Mouse (Mus musculus) lung, embryonic 15.5 days (tissue): ENCODE results near the gene Trap1. TPM values are rescaled to one million over a fixed set of nuclear protein-coding genes. Genes with fewer than 3 reads are reported as not detected.
A peak's percentile ranks its signal among the peaks of the same experiment; 100 is the strongest.
"Not testable (repeated sequence)": the region's sequence is repeated elsewhere in the genome, so short reads cannot be mapped to it uniquely, and the experiment has no call there.

Experiments used
- ATAC-seq: fragments of 200-750 bp; cut with Nextera tagmentation; 2 replicates; pipeline ENCODE4 v1.8.0; 2017; ENCODE audit warnings: moderate number of reproducible peaks, borderline replicate concordance; ENCODE audit not compliant: low FRiP score, low TSS enrichment; ENCODE audit errors: extremely low read depth
- H3K27ac ChIP-seq: fragments of 300-500 bp; sonication (generic); 2 replicates; pipeline ENCODE4 v1.5.1; 2015; ENCODE audit warnings: moderate library complexity, mild to moderate bottlenecking, inconsistent platforms
- H3K27me3 ChIP-seq: fragments of 300-500 bp; sonication (generic); 2 replicates; pipeline ENCODE4 v1.6.1; 2015; ENCODE audit warnings: inconsistent platforms
- H3K36me3 ChIP-seq: fragments of 300-500 bp; sonication (generic); 2 replicates; pipeline ENCODE4 v1.6.1; 2015; ENCODE audit warnings: inconsistent platforms
- H3K4me1 ChIP-seq: fragments of 300-500 bp; sonication (generic); 2 replicates; pipeline ENCODE4 v1.6.1; 2015; ENCODE audit warnings: inconsistent platforms
- H3K4me2 ChIP-seq: fragments of 300-500 bp; sonication (generic); 2 replicates; pipeline ENCODE4 v1.6.1; 2015; ENCODE audit warnings: inconsistent platforms, mild to moderate bottlenecking, moderate library complexity
- H3K4me3 ChIP-seq: fragments of 300-500 bp; sonication (generic); 2 replicates; pipeline ENCODE4 v1.5.1; 2015; ENCODE audit warnings: mild to moderate bottlenecking, inconsistent platforms
- H3K9ac ChIP-seq: fragments of 300-500 bp; sonication (generic); 2 replicates; pipeline ENCODE4 v1.6.1; 2015; ENCODE audit warnings: inconsistent platforms
- H3K9me3 ChIP-seq: fragments of 300-500 bp; sonication (generic); 2 replicates; pipeline ENCODE4 v1.6.1; 2016; ENCODE audit warnings: inconsistent platforms
- WGBS: fragments of 180-500 bp; shearing (Covaris S2); methylation state at CpG from one replicate; pipeline ENCODE4 v1.1.7; 2015; 5-methylcytosine and 5-hydroxymethylcytosine counted together
- polyA plus RNA-seq: library from polyadenylated mRNA; unstranded; fragments of >200 nt; fragmentation: Nextera tagmentation; extraction: Ambion mirVana; gene quantifications from 2 replicates; pipeline ENCODE4 v1.2.1, GENCODE M21; 2015

Trap1 gene
- 86.6 and 87.1 TPM in 2 replicates for polyA plus RNA-seq

- peak within 1 kb of the TSS; percentile 63 for H3K4me2 ChIP-seq
Measured at GRCm38 (mm10) chr16:4077384-4078061, at the start of gene Trap1. TSS of gene Trap1 (minus strand) at chr16:4077827.

GRCm38 (mm10) chr16:4117072-4117471 lies 39.4 kb upstream of the Trap1 start:
- WGBS = 78% methylated on average over 4 of the region's 4 CpGs
- H3K27ac ChIP-seq = no peak overlapping the region

More at GRCm38 (mm10) chr16:4077384-4078061, at the start of gene Trap1:
- Histone ChIP-seq H3K36me3 (0 out of 2 replicates have a peak, but pooled peaks cover 3% of the 10 kb centered on the region), H3K27me3 (no peaks in the 10 kb centered on the region), H3K9ac (peak within 1 kb of the TSS; percentile 89), H3K4me1 (peaks cover 18% of the 10 kb centered on the region), H3K9me3 (no peaks in the 10 kb centered on the region), H3K27ac (peak within 1 kb of the TSS; percentile 80), H3K4me3 (peak within 1 kb of the TSS; percentile 86)
- peak; percentile 95 for ATAC-seq
- WGBS = under 1% methylated on average over 58 of the region's 58 CpGs

DNA sequence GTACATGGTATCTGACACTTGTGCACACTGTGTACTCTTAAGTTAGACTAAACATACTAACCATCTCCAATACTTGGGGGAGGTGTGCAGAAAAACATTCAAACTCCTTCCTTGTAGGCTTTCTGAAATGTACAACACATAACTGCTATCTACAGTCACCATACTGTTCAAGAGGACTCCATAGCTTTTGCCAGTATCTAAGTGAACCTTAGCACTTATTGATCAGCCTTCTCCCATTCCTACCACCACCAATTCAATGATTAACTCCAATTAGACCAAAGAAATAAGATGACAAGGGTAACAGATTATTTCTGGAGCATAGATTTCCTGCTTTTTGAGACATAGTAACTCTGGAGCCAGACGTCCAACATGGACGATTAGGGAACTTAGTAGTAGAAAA lies 22.7 kb upstream of the Trap1 start:
- Histone ChIP-seq H3K9me3 (no peaks in the 10 kb centered on the region), H3K36me3 (peaks cover 59% of the 10 kb centered on the region), H3K9ac (no peak overlapping the region), H3K4me2 (no peak overlapping the region), H3K27me3 (no peaks in the 10 kb centered on the region), H3K4me3 (no peak overlapping the region), H3K4me1 (no peaks in the 10 kb centered on the region), H3K27ac (no peak overlapping the region)
- ATAC-seq = no peak
- WGBS = 85% methylated on average over 2 of the region's 2 CpGs

More at GRCm38 (mm10) chr16:4117072-4117471, 39.4 kb upstream of the Trap1 start:
- Histone ChIP-seq H3K27me3 (no peaks in the 10 kb centered on the region), H3K4me3 (no peak overlapping the region), H3K4me1 (no peaks in the 10 kb centered on the region), H3K4me2 (no peak overlapping the region), H3K9ac (no peak overlapping the region), H3K36me3 (peaks cover 80% of the 10 kb centered on the region), H3K9me3 (no peaks in the 10 kb centered on the region)
- ATAC-seq = no peak

DNA sequence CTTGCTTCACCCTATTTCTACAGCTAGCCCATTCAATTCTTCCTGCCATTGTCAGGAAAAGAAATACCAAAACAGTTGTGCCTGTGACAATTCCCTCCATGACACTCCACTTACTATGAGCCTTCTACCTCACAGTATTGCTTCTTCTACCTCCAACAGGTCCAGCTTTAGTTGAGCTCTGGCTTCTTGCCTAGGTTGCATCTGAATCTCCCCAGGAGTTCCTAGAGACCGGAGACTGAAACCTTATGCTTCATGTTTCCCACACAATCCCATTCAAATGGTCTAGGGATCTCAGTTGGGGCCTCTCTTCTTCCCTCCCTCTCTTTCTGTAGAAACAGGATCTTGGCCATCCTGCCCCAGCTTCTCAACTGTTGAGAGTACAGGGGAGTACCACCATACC lies 19.9 kb upstream of the Trap1 start:
- 100% methylated on average over 1 of the region's 1 CpGs for WGBS
- Histone ChIP-seq H3K4me1 (no peaks in the 10 kb centered on the region), H3K27me3 (no peaks in the 10 kb centered on the region), H3K27ac (no peak overlapping the region), H3K36me3 (peaks cover 79% of the 10 kb centered on the region), H3K4me3 (no peak overlapping the region), H3K4me2 (no peak overlapping the region), H3K9ac (no peak overlapping the region), H3K9me3 (no peaks in the 10 kb centered on the region)
- no peak for ATAC-seq

DNA sequence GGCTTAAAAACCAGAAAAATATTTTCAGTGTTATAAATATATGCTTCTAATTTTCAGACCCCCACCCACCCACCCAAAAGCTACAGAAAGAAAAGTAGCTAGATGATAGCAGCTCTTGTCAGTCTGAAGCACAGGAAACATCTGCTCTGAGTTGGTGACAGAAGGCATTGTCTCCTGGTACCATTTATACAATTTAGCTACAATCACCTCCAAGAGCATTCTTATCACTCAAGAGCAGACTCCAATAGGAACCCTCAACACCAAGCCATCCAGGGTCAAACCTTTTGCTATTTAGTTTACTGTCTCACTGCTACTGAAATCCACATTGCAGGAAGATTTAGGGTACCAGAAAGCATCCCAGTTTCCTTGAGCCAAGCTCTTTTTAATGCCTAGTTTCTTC lies 19.3 kb upstream of the Trap1 start:
- Histone ChIP-seq H3K4me1 (no peaks in the 10 kb centered on the region), H3K4me3 (no peak overlapping the region), H3K9ac (no peak overlapping the region), H3K27ac (no peak overlapping the region), H3K36me3 (peaks cover 84% of the 10 kb centered on the region), H3K9me3 (no peaks in the 10 kb centered on the region), H3K27me3 (no peaks in the 10 kb centered on the region), H3K4me2 (no peak overlapping the region)
- no peak for ATAC-seq

DNA sequence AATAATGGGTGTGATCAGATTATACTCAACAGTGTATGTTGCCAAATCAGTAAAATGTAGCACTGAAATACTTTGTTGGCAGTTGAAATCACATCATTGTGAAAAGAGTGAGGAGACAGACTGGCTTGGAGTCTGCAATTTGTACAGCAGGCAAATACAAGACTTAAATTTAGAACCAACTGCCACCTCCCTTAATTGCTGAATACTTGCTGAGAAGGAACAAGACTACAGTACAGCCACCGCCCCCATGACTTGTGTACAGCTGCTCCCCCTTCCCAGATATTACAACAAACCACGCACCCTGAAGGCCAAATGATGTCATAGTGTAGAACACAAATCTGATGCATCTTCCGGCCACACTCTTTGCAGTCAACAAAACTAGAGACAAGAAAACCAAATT lies 18.5 kb upstream of the Trap1 start:
- ATAC-seq = no peak
- no peak overlapping the region for H3K4me2 ChIP-seq
- H3K4me3 ChIP-seq = no peak overlapping the region
- 92% methylated on average over 3 of the region's 3 CpGs for WGBS
- H3K9me3 ChIP-seq = no peaks in the 10 kb centered on the region
- H3K27ac ChIP-seq = no peak overlapping the region
- H3K4me1 ChIP-seq = no peaks in the 10 kb centered on the region
- H3K9ac ChIP-seq = no peak overlapping the region
- peaks cover 84% of the 10 kb centered on the region for H3K36me3 ChIP-seq
- H3K27me3 ChIP-seq = no peaks in the 10 kb centered on the region

DNA sequence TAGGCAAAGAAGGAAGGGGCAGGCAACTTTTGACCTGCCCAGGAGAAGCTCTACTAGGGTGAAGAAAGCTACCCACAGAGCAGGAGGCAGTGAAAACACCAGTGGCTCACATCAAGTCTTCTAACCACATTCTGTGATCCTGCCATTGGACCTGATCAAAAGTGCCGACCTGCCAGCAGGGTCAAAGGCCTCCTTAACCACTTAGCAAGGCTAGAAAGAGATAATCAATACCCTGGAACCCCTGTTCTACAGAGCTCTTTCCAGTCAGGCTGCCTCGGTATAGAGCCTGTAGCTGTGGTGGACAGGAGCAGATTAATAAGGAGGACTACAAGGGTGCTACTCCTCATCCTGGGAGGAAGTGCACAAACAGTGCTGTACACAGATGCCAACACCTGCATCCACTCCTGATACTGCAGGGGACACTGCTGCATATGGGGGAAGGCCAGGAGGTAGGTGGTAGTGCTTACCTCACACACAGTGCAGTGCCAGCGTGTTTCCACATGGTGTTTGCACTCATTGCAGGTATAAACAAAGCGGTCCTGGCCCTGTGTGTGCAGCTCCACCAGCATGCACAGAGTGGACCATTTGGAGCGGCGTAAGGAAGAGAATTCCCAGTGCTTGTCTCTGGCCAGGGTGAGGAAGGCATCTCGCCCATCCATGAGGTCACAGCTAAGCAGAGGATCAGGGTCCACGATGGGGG lies 9.7 kb upstream of the Trap1 start:
- Histone ChIP-seq H3K4me2 (no peak overlapping the region), H3K36me3 (peaks cover 84% of the 10 kb centered on the region), H3K9me3 (no peaks in the 10 kb centered on the region), H3K27me3 (no peaks in the 10 kb centered on the region), H3K27ac (no peak overlapping the region), H3K4me1 (no peaks in the 10 kb centered on the region), H3K9ac (no peak overlapping the region), H3K4me3 (no peak overlapping the region)
- WGBS = 91% methylated on average over 8 of the region's 8 CpGs
- no peak for ATAC-seq

- 94% methylated on average over 9 of the region's 9 CpGs for WGBS
- H3K9ac ChIP-seq = no peak overlapping the region
- H3K36me3 ChIP-seq = peaks cover 72% of the 10 kb centered on the region
- H3K27me3 ChIP-seq = no peaks in the 10 kb centered on the region
- H3K4me2 ChIP-seq = no peak overlapping the region
- no peak overlapping the region for H3K4me3 ChIP-seq
- H3K4me1 ChIP-seq = no peaks in the 10 kb centered on the region
- H3K27ac ChIP-seq = no peak overlapping the region
- ATAC-seq = no peak
- no peaks in the 10 kb centered on the region for H3K9me3 ChIP-seq
Measured at GRCm38 (mm10) chr16:4085851-4086387, 8.3 kb upstream of the Trap1 start.

DNA sequence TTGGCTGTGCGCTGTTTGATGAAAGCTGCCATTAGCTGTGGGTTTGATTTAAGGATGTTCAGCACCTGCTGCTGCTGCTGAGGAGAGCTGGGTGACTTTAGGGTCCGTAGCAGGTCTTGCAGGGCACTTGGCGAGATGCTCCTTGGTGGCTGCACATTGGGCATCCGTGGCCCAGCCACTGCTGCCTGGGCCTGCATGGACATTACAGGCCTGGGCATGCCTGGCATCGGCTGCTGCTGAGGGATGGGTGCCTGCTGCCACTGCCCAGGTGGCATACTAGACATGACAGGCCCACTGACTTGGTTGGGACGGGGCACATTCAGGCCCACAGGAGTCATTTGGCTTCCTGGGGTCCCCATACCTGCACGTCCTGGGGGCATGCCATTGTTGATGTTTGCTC lies 7.4 kb upstream of the Trap1 start:
- ATAC-seq = no peak
- no peak overlapping the region for H3K9ac ChIP-seq
- no peak overlapping the region for H3K27ac ChIP-seq
- H3K27me3 ChIP-seq = no peaks in the 10 kb centered on the region
- no peaks in the 10 kb centered on the region for H3K9me3 ChIP-seq
- H3K4me2 ChIP-seq = no peak overlapping the region
- 95% methylated on average over 7 of the region's 7 CpGs for WGBS
- H3K36me3 ChIP-seq = peaks cover 64% of the 10 kb centered on the region
- H3K4me3 ChIP-seq = no peak overlapping the region
- no peaks in the 10 kb centered on the region for H3K4me1 ChIP-seq

GRCm38 (mm10) chr16:4080419-4080818 lies 2.8 kb upstream of the Trap1 start:
- WGBS = 50% methylated on average over 3 of the region's 3 CpGs
- Histone ChIP-seq H3K36me3 (peaks cover 19% of the 10 kb centered on the region), H3K4me1 (peaks cover 18% of the 10 kb centered on the region)
- H3K4me2 ChIP-seq, H3K27me3 ChIP-seq, ATAC-seq, H3K27ac ChIP-seq, H3K9ac ChIP-seq, H3K9me3 ChIP-seq, H3K4me3 ChIP-seq: not testable (repeated sequence)

DNA sequence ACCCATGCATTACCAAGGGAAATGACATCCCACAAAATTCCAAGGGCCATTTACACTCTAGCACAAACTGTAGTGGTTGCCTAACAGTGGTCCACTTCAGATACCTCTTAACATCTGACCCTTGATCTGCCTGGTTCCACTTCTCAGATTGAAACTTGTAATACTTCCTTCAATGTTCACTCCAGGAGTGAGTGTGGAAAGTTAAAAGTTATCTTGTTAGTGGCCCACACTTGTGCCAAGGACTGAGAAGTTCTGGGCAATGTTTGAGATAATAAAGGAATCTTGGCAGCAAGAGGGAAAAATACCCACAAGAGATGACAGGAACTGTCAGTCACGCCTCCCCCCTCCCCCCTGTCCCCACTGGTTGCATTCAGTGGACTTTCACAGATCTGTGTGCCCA lies 2.0 kb upstream of the Trap1 start:
- H3K27me3 ChIP-seq = no peaks in the 10 kb centered on the region
- no peaks in the 10 kb centered on the region for H3K9me3 ChIP-seq
- peaks cover 11% of the 10 kb centered on the region for H3K36me3 ChIP-seq
- H3K9ac ChIP-seq = no peak overlapping the region
- ATAC-seq = no peak
- no peak overlapping the region for H3K4me2 ChIP-seq
- H3K27ac ChIP-seq = no peak overlapping the region
- 47% methylated on average over 1 of the region's 1 CpGs for WGBS
- no peak overlapping the region for H3K4me3 ChIP-seq
- H3K4me1 ChIP-seq = peaks cover 18% of the 10 kb centered on the region

- H3K36me3 ChIP-seq, H3K9ac ChIP-seq, H3K27me3 ChIP-seq, H3K27ac ChIP-seq, ATAC-seq, H3K9me3 ChIP-seq: not testable (repeated sequence)
- WGBS = 62% methylated on average over 10 of the region's 10 CpGs
- H3K4me1 ChIP-seq = peaks cover 18% of the 10 kb centered on the region
- H3K4me2 ChIP-seq = peak overlapping the region; percentile 63
- H3K4me3 ChIP-seq = peak overlapping the region; percentile 86
Measured at GRCm38 (mm10) chr16:4078302-4078701, 675 bp upstream of the Trap1 start.
